ENCODE assay signal across 9 mouse cellular contexts in the genomic region with DNA sequence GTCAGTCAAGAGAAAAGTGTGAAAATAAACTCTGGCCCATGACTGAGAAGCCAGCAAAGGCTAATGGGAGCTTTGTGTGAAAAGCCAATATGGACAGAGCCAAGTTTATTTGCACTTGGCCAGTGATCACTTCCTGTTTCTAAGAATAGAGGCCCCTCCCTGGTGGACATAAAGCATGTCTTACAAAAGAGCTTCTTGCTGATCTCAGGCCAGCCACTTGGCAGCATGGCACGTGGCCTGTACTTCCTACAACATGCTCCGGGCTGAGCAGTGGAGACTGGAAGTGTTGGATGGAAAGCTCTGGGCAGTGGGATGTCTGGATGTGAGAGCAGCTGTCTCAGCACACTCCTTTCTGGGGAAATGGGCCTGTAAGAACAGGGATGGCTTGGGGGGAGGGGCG.
DNase-seq lines count a peak whose midpoint lies in the region; ATAC-seq and TF ChIP-seq lines count a peak whose summit lies in the region.
"Had no signal": no experiment of that assay in that cellular context is flagged by ENCODE, and none has a peak within 500 bp of the region (broad histone marks: within the 10 kb centered on the region; RNA-seq: fewer than 3 reads in every experiment).

No protein-coding gene starts in this region.

- H3K4me3 ChIP-seq in gastrocnemius, adult 2 months: no peak overlapping the region
- H3K4me3 ChIP-seq in kidney, postnatal 0 days (replicated peaks; ENCODE audit: low read depth, low read length): no peak overlapping the region
- H3K4me3 ChIP-seq in layer of hippocampus, adult 2 months: no peak overlapping the region
- H3K4me3 ChIP-seq: limb, embryonic 12.5 days had no signal

- no peaks in the 10 kb centered on the region for H3K27me3 ChIP-seq in kidney, postnatal 0 days (ENCODE audit: insufficient read depth, low read length)
- H3K27me3 ChIP-seq: limb, embryonic 12.5 days had no signal

- no peak for TF ChIP-seq CTCF in gastrocnemius, adult 2 months (IDR thresholded peaks at IDR 0.05)
- TF ChIP-seq CTCF in kidney, postnatal 0 days (IDR thresholded peaks at IDR 0.05; ENCODE audit: low read depth): no peak
- no peak for TF ChIP-seq CTCF in layer of hippocampus, adult 2 months (conservative IDR thresholded peaks at IDR 0.05)

- H3K36me3 ChIP-seq in kidney, postnatal 0 days (ENCODE audit: insufficient read depth, low read length): no peaks in the 10 kb centered on the region
- H3K36me3 ChIP-seq: limb, embryonic 12.5 days had no signal

- H3K4me2 ChIP-seq in kidney, postnatal 0 days (ENCODE audit: low read length): no peak overlapping the region
- H3K4me2 ChIP-seq: limb, embryonic 12.5 days had no signal

- 0 out of 2 replicates have a peak, but pooled peaks cover 4% of the 10 kb centered on the region for H3K4me1 ChIP-seq in kidney, postnatal 0 days (replicated peaks; ENCODE audit: insufficient read depth, low read length)

- no peak overlapping the region for H3K9ac ChIP-seq in kidney, postnatal 0 days (ENCODE audit: low read depth, low read length)
- H3K9ac ChIP-seq: limb, embryonic 12.5 days had no signal

- 63% methylated on average over 3 of the region's 3 CpGs for WGBS in kidney, postnatal 0 days

- H3K9me3 ChIP-seq in kidney, postnatal 0 days (replicated peaks; ENCODE audit: low read length): no peaks in the 10 kb centered on the region
- H3K9me3 ChIP-seq: limb, embryonic 12.5 days had no signal

- DNase-seq in ovary, adult 18-20 months (ENCODE audit: low spot score): peak; percentile 32
- DNase-seq in ovary, postnatal 10 days (ENCODE audit: low spot score): no peak
- DNase-seq in gastrocnemius, adult 2 months: peak; percentile 71
- peak; percentile 73 for DNase-seq in kidney, postnatal 0 days (ENCODE audit: low spot score)
- DNase-seq in layer of hippocampus, adult 2 months (ENCODE audit: low spot score in 2 of 2): no peak
- no peak for DNase-seq in thymus, adult 18-20 months

- H3K27ac ChIP-seq in gastrocnemius, adult 2 months: peak overlapping the region; percentile 25; the same call in 1 of the 2 replicates
- H3K27ac ChIP-seq in kidney, postnatal 0 days: no peak overlapping the region
- H3K27ac ChIP-seq in layer of hippocampus, adult 2 months: no peak overlapping the region
- H3K27ac ChIP-seq: limb, embryonic 12.5 days had no signal

- intact Hi-C loops in gastrocnemius, adult 2 months (cut with DNase I): no loop called here

- no peak for ATAC-seq in kidney, postnatal 0 days (replicated peaks; ENCODE audit: low FRiP score, low read depth)
- ATAC-seq in monocyte, adult 5-6 weeks (replicated peaks; ENCODE audit: insufficient number of reproducible peaks, low FRiP score, low TSS enrichment, poor library complexity, severe bottlenecking): peak; percentile 96
- ATAC-seq in CD4-positive, CD25-positive, alpha-beta regulatory T cell, adult 4 months: no peak

Comparison
In these comparisons a context has a peak if more than half of its experiments do, and no peak if none do; other contexts are left out.
1. DNase-seq: peak in ovary, adult 18-20 months (single experiment), gastrocnemius, adult 2 months (single experiment) and kidney, postnatal 0 days (single experiment); none in ovary, postnatal 10 days (single experiment), layer of hippocampus, adult 2 months (0 of 2) and thymus, adult 18-20 months (0 of 2).